Mouse (Mus musculus) heart, postnatal 14 days (tissue): ENCODE measurements at regions not wholly inside any gene's neighbourhood (a gene's known extent, or its start where the extent isn't known, plus 50 kb on each side); places are given as distances from the start of the nearest gene placed in this dataset.

ENCODE experiments used
- DNase-seq, 2 experiments: peaks; one replicate each; pipeline ENCODE4 v3.0.0; 2021 to 2022
- intact Hi-C: fragments of 180-260 bp; cut with DNase I; formaldehyde crosslinking; loops from one replicate; pipeline ENCODE4 v1.15.1; 2025

GRCm38 (mm10) chr13:53996867-53997266, 58.6 kb downstream of the Drd1 start:
- intact Hi-C loops = no loop called here
- DNase-seq = no peak

GRCm38 (mm10) chr13:53992863-53993451, 62.5 kb downstream of the Drd1 start:
- DNase-seq = no peak
- intact Hi-C loops = no loop called here

- intact Hi-C loops = no loop called here
- no peak for DNase-seq
Measured at GRCm38 (mm10) chr13:53979226-53979625, 76.3 kb downstream of the Drd1 start.

- no peak for DNase-seq
- intact Hi-C loops = no loop called here
Measured at GRCm38 (mm10) chr13:53969421-53969820, 86.1 kb downstream of the Drd1 start.

GRCm38 (mm10) chr13:53956167-53956566, 99.3 kb downstream of the Drd1 start:
- DNase-seq = no peak
- intact Hi-C loops = no loop called here

GRCm38 (mm10) chr13:53948056-53948455, 107.4 kb downstream of the Drd1 start:
- intact Hi-C loops = no loop called here
- peak; percentile 17 to 44 for DNase-seq

GRCm38 (mm10) chr13:53945681-53946080, 109.8 kb downstream of the Drd1 start:
- intact Hi-C loops = no loop called here
- peak in 1 of 2 experiments; percentile 5 for DNase-seq

GRCm38 (mm10) chr13:53941005-53941747, 114.3 kb downstream of the Drd1 start:
- intact Hi-C loops = no loop called here
- DNase-seq = no peak

GRCm38 (mm10) chr13:53935174-53935699, 120.3 kb downstream of the Drd1 start:
- intact Hi-C loops = no loop called here
- no peak for DNase-seq

- intact Hi-C loops = no loop called here
- no peak for DNase-seq
Measured at GRCm38 (mm10) chr13:53934457-53934856, 121.0 kb downstream of the Drd1 start.

- DNase-seq = no peak
- intact Hi-C loops = no loop called here
Measured at GRCm38 (mm10) chr13:53926128-53926527, 129.4 kb downstream of the Drd1 start.

- intact Hi-C loops = no loop called here
- DNase-seq = no peak
Measured at GRCm38 (mm10) chr13:53924433-53924832, 131.1 kb downstream of the Drd1 start.

- intact Hi-C loops = no loop called here
- DNase-seq = no peak
Measured at GRCm38 (mm10) chr13:53923721-53924374, 131.7 kb downstream of the Drd1 start.

GRCm38 (mm10) chr13:53921796-53922195, 133.7 kb downstream of the Drd1 start:
- intact Hi-C loops = no loop called here
- DNase-seq = no peak

- intact Hi-C loops = no loop called here
- DNase-seq = no peak
Measured at GRCm38 (mm10) chr13:53919851-53920381, 135.6 kb downstream of the Drd1 start.

GRCm38 (mm10) chr13:53915456-53915855, 140.0 kb downstream of the Drd1 start:
- no peak for DNase-seq
- intact Hi-C loops = no loop called here

- DNase-seq = no peak
- intact Hi-C loops = loop anchor here (5.0 kb wide), 1 partner anchor 102 kb away; no protein-coding TSS in a partner anchor
Measured at GRCm38 (mm10) chr13:53914434-53914833, 141.1 kb downstream of the Drd1 start.

- no peak for DNase-seq
- intact Hi-C loops = loop anchor here (5.0 kb wide), 1 partner anchor 101 kb away; no protein-coding TSS in a partner anchor
Measured at GRCm38 (mm10) chr13:53913501-53913900, 142.0 kb downstream of the Drd1 start.

GRCm38 (mm10) chr13:53911846-53912245, 143.7 kb downstream of the Drd1 start:
- intact Hi-C loops = loop anchor here (5.0 kb wide), 1 partner anchor 100 kb away; no protein-coding TSS in a partner anchor

GRCm38 (mm10) chr13:53911261-53911660, 144.2 kb downstream of the Drd1 start:
- no peak for DNase-seq
- intact Hi-C loops = loop anchor here (5.0 kb wide), 1 partner anchor 99 kb away; no protein-coding TSS in a partner anchor

More at GRCm38 (mm10) chr13:53911846-53912245, 143.7 kb downstream of the Drd1 start:
- no peak for DNase-seq

GRCm38 (mm10) chr13:53910251-53910650, 145.3 kb downstream of the Drd1 start:
- DNase-seq = no peak
- intact Hi-C loops = loop anchor here (5.0 kb wide), 1 partner anchor 98 kb away; no protein-coding TSS in a partner anchor
